Mouse (Mus musculus): ENCODE results near the gene Fam129b.

- TF ChIP-seq CTCF (conservative IDR thresholded peaks at IDR 0.05; ENCODE audit: insufficient read depth, insufficient read length, low read depth, low read length) (no peak), POLR2A (IDR thresholded peaks at IDR 0.05; ENCODE audit: low read depth, low read length) (no peak)
Measured at GRCm38 (mm10) chr2:32898983-32899382, 23.1 kb downstream of the Fam129b start.

Data from kidney, adult 2 months (tissue).